Mouse (Mus musculus): Measurements from ENCODE around the gene Clock.

- TF ChIP-seq POLR2A (IDR thresholded peaks at IDR 0.05; ENCODE audit: borderline replicate concordance, extremely low read depth, insufficient read depth, insufficient read length, poor library complexity, severe bottlenecking) (no peak), CTCF (IDR thresholded peaks at IDR 0.05; ENCODE audit: borderline replicate concordance, extremely low read depth, insufficient read depth, insufficient read length) (no peak)
Measured at GRCm38 (mm10) chr5:76175051-76175450, 129.5 kb downstream of the Clock start.

All from brain, embryonic 14.5 days (tissue).